Mouse (Mus musculus) spleen, embryonic (tissue): Measurements from ENCODE around the gene St7.

Source experiments
- CTCF ChIA-PET: fragments of 350-600 bp; sonication (Branson Sonifier 250); formaldehyde crosslinking; loops from one replicate; lab custom pipeline; 2022; lab: Charles Lee

The St7 gene

DNA sequence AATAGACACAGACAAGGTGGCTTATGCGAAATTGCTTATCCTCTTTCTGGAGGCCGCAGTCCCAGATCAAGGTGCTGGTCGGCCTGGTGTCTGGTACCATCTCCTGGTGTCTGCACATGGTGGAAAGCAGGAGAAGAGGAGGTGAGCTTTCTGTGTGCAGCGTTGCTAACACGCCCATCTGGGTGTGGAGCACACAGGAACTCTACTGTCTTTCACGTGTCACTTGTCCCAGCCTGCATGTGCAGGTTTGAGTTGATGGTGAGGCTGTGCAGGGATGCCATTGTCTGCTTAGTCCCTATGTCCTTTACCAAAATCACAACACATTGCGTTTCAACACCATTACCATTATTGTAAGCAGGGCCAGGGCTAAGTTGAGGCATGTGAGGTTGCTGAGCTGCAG lies 26.2 kb downstream of the St7 start:
- CTCF ChIA-PET, result no interaction called here

DNA sequence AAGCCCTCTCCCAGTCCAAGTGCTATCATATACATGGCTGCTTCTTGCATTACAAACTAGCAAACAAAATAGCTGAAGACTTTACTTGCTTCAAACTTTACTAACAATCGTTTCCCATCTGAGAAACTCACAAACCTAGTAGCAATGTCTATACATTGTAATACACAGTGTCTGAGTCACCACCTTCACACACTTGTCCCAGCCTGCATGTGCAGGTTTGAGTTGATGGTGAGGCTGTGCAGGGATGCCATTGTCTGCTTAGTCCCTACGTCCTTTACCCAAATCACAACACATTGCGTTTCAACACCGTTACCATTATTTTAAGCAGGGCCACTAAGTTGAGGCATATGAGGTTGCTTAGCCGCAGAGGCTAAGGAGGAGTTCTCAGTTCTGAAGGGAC lies 26.7 kb downstream of the St7 start:
- CTCF ChIA-PET, result no interaction called here

GRCm38 (mm10) chr6:17720022-17720421 lies 27.3 kb downstream of the St7 start:
- CTCF ChIA-PET, result no interaction called here

DNA sequence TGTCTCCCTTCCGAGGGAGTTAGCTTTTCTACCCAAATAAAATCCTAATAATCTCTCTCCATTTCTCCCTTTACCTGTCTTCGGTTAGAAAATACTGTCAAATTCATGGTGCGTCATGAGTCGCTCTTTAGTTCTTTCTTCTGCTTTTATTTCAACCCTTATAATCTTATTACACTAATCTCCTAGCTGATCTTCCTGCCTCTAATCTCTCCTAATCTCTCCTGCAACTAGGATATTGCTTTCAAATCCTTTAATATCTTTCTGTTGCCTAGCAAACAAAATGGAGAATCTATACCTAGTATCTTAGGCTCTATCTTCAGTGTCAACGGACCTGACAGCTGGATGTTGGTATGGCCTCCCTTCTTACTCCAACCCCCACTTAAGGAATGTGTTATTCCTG lies 29.0 kb downstream of the St7 start:
- CTCF ChIA-PET, result interaction anchor here (1.0 kb wide), 1 partner anchor 19 kb away, joined by 4 read pairs; no protein-coding TSS in a partner anchor

DNA sequence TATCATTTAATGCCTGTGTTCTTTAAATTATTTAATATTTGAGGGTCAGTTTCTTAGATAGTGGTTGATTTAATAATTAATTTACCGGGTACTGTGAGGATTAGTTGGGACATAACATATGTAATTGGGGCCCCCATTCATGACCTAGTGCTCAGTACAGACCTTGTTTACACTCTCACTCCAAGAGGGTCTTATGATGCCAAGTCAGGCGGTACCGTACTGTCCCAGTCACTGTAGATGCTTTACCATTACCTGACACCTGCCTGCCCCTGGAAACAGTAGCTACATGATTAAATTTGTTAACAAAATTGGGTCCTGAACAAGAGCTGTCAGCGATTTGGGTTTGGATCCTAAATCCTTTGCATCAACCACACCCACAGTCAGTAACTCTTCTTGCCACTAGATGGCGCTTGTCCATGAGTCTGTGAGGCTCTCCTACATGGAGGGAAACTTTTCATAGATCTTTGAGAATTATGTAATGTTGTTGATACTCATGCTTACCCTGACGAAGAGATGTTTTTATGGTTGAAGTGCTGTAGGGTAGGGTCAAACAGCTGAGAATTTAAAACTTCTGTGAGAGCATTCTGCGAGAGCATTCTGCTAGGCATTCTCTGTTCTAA lies 33.2 kb downstream of the St7 start:
- CTCF ChIA-PET, result interaction anchor here (0.6 to 2.1 kb wide), 4 partner anchors 25 to 117 kb away, joined by 3 to 7 read pairs (median 3); no protein-coding TSS in a partner anchor

DNA sequence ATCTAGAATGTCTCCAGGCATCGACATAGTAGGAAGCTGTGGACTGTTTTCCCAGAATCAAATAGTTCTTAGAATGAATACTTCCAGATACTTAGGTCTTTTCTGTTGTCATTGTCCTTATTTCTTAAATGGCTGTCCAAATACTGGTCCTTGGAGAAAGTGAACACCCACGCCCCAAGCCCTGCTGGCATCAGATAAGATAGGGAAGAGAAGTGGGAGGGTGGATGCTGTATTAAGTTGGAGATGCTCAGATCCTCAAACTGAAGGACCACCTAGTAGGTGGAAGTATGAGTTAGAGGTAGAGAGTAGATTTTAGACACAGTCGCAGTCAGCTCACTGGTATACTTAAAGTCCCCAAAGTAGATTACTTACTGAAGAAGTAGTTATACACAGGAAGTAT lies 34.5 kb downstream of the St7 start:
- CTCF ChIA-PET, result interaction anchor here (0.6 to 2.1 kb wide), 2 partner anchors 115 to 387 kb away, joined by 7 to 21 read pairs; no protein-coding TSS in a partner anchor

DNA sequence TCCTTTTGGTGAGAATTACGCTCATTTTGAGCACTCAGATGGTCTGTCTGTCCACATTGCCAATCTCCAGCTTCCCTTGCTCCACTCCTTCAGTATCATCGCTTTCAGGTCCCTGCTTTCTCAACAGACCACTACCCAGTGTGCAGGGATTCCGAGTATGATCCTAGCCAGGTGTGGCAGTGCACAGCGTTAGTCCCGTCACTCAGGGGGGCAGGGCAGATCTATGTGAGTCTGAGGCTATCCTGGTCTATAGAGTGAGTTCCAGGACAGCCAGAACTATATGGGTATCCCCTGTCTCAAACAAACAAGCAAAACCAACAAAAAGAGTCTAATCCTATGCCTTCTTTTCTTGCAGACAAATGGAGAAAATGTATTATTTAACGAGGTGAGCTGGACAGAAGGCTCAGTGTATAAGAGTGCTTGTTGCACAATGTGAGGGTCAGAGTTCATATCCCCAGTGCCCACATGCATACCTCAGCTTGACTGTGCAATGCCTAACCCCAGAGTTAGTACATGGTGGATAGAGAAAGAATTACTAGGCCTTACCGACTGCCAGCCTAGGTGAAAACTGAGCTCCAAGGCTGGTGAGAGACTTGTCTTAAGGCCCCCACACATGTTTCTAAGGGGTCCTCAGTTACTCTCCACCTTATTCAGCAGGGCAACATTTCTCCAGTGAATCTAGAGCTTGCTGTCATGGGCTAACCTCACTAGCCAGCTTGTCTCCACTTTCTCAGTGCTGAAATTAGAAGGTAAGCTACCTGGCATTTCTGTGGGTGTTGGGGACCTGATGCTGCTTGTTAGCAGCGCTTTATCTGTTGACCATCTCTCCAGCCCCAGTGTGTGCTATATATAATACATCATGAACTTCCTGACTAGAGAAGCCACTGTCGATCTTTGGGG lies 35.4 kb downstream of the St7 start:
- CTCF ChIA-PET, result interaction anchor here (0.6 kb wide), 2 partner anchors 44 to 388 kb away, joined by 6 to 21 read pairs; no protein-coding TSS in a partner anchor

DNA sequence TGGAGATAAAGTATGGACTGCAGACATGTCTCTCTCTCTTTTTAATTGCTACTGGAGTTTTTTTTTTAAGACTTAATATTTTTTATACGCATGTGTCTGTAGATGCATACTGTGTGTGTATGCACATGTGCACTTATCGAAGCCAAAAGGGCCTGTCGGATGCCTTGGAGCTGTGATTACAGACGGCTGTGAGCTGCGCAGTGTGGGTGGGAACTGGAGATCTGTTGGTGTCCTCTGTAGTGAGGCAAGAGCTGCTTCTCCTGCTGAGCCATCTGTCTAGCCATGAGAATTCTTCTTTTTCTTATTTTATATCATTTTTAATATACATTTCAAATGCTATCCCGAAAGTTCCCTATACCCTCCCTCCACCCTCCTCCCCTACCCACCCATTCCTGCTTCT lies 37.4 kb downstream of the St7 start:
- CTCF ChIA-PET, result no interaction called here

- CTCF ChIA-PET, result no interaction called here
Observed at GRCm38 (mm10) chr6:17731694-17732093, 39.0 kb downstream of the St7 start.

DNA sequence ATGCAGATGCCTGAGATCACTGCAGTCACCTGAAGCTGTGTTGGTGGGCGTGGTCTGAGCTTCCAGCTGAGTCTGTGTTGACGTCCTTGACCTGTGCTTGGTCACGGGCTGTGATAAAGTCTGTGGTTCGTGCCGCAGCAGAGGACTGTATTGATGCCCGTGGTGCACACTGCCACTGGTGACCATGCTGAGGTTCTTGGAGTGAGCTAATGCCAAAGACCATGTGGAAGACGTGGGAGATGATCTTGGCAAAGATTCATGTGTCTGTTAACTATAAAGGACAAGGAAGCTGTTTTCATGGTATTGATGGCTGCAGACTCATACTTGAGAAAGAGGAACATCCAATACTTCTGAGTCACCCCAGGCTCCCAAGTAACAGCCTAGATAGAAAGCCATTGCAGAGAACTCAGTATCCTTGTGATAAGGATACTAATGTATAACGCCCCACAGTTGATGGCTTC lies 41.2 kb downstream of the St7 start:
- CTCF ChIA-PET, result no interaction called here

DNA sequence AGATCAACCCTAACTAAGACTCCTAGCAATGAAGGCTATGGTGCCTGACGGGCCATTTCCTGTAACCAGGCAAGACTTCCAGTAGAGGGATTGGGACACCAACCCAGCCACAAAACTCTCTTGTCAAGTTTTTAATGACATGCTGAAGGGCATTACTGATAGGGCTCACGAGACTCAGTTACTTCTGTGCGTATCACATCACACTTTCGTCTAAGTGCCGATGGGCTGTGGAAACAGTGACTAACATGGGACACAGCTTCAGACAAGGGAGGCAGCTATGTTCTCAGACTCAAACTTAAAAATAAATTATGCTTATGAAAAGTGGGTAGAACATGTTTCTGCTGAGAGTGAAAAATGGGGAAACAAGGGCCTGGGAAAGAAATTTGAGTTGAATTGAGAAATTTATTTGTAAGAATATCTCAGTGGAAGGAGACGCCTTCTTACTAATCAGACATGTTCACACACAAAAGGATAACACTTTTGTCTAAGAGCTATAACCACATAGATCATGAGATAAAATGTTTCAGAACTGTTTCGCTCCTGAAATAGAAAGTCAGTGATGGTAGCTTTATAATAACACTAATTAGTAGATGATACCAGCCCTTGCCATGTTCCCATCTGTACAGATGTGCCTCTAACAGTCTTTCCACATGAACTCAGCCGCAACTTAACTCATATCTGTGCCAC lies 44.7 kb downstream of the St7 start:
- CTCF ChIA-PET, result no interaction called here

- CTCF ChIA-PET, result no interaction called here
Observed at GRCm38 (mm10) chr6:17740128-17740527, 47.4 kb downstream of the St7 start.

GRCm38 (mm10) chr6:17741639-17742038 lies 48.9 kb downstream of the St7 start:
- CTCF ChIA-PET, result no interaction called here

DNA sequence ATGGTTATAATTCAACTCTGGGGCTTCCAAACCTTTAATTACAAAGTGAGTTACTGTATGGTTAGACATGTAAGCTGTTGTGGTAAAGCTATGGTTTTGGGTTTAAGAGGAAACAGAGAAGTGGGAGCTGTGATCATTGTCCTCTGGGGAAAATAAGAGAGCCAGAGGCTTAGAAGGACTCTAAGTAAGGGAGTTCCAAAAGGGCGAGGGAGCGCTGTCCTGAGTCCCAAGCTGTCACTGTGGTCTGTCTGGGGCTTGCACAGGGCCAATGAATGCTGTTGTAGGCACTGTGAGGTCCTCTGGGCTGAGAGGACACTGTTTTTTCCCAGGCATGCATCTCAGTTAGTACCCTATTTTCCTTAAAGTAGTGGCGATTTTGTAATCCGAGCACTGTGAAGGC lies 49.5 kb downstream of the St7 start:
- CTCF ChIA-PET, result no interaction called here

GRCm38 (mm10) chr6:17743325-17743724 lies 50.6 kb downstream of the St7 start:
- CTCF ChIA-PET, result no interaction called here

DNA sequence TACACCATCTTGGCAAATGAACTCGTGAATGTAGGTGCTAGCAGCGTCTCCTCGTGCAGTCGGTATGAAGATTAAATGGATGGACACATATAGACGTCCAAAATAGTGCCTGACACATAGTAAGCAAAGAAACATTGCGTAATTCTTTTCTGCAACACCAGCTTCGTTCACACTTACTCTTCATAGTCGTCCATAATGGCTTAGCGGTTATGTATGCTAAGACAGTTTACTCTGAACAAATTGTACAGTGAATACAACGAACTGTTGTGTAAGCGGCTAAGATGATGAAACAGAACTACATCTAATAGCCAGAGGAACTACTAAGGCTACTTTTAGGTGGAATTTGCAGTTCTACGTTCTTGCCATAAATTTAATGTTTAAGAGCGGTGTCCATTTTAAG lies 55.0 kb downstream of the St7 start:
- CTCF ChIA-PET, result interaction anchor here (0.7 kb wide), 1 partner anchor 75 kb away, joined by 3 read pairs; no protein-coding TSS in a partner anchor

DNA sequence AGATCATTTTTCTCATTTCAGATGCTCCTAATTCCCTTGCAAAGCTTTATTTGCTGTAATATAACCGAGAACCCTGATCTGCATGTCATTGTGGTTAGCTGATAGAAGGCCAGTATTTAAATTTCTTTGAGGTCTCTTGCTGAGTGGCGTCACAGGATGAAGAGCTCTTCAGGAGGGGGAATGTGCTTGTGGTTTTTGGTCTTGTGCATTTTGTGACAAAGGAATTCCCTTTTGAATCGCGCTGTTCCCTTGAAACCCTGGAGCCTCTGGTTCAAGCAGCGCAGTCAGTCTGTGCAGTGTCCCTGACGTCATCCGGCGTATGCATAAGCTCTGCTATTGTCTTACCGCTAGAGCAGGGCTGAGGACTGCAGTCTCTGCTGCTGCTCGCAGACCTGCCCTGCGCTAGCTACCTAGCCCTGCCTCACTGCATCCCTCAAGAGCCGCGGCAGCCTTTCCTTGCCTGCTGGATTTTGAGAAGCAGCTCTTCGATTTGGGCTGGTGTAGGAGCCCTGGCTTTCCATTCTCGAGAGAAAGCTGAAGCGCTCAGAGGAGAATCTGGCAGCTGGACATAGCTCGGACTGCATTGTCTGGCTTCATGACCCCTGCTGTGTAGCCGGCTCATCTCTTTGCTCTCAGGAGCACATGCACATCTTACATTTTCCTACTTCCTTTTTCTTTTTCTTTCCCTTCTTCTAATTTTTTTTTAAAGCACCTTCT lies 56.3 kb downstream of the St7 start:
- CTCF ChIA-PET, result no interaction called here

- CTCF ChIA-PET, result no interaction called here
Observed at GRCm38 (mm10) chr6:17749596-17749995, 56.9 kb downstream of the St7 start.

- CTCF ChIA-PET, result interaction anchor here (0.6 to 1.0 kb wide), 2 partner anchors 24 to 43 kb away, joined by 3 to 6 read pairs; no protein-coding TSS in a partner anchor
Observed at GRCm38 (mm10) chr6:17750041-17750660, 57.4 kb downstream of the St7 start.

GRCm38 (mm10) chr6:17750957-17751356 lies 58.2 kb downstream of the St7 start:
- CTCF ChIA-PET, result interaction anchor here (0.6 to 1.0 kb wide), 2 partner anchors 25 to 43 kb away, joined by 3 to 6 read pairs; no protein-coding TSS in a partner anchor

GRCm38 (mm10) chr6:17755902-17756301 lies 63.2 kb downstream of the St7 start:
- CTCF ChIA-PET, result no interaction called here
